Mouse (Mus musculus): ENCODE measurements around the gene Exoc4. TPM values are rescaled to one million over a fixed set of nuclear protein-coding genes. Genes with fewer than 3 reads are reported as not detected.

Exoc4 gene
- total RNA-seq, 2 experiments from 2014 or later = 42.0 to 47.8 TPM

GRCm38 (mm10) chr6:33308646-33309045, 59.8 kb downstream of the Exoc4 start:
- DNase-seq = no peak

DNA sequence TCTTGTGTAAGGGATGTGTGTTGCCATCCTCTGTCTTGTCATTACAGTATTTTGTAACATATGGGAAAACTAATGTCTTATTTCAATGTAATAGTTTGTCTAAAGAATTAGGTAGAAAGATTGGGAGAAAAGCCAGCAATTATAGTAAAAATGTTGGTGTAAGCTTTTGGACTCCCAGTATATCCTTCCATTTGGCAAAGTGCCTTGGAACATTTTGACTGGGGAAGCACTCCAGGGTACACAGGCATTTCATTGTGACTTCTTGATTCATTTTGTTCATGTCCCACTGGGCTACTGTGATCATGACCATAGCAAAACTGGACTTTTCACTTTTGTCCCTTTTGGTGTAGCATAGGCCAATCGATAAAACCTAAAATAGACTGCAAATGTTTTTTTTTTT, 61.6 kb downstream of the Exoc4 start:
- no peak for DNase-seq

DNA sequence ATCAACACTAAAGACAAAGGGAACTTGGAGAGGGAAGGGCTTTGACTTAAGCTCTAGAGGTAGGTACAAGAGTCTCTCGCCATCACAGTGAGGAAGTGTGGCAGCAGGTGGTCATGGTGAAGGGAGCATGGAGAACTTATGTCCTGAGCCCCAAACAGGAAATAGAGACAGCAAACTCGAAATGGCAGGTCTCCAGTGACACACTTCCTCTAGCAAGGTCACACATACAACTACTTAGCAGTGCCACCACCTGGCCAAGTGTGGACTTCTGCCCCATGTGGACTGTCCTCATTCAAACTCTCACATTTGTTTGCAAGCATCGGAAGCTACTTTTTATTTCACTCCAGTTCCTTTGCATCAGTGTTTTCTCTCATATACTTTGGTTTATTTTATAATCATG, 74.0 kb downstream of the Exoc4 start:
- DNase-seq = no peak

- DNase-seq = no peak
Measured at GRCm38 (mm10) chr6:33323386-33323785, 74.5 kb downstream of the Exoc4 start.

GRCm38 (mm10) chr6:33328326-33328725, 79.4 kb downstream of the Exoc4 start:
- no peak for DNase-seq

DNA sequence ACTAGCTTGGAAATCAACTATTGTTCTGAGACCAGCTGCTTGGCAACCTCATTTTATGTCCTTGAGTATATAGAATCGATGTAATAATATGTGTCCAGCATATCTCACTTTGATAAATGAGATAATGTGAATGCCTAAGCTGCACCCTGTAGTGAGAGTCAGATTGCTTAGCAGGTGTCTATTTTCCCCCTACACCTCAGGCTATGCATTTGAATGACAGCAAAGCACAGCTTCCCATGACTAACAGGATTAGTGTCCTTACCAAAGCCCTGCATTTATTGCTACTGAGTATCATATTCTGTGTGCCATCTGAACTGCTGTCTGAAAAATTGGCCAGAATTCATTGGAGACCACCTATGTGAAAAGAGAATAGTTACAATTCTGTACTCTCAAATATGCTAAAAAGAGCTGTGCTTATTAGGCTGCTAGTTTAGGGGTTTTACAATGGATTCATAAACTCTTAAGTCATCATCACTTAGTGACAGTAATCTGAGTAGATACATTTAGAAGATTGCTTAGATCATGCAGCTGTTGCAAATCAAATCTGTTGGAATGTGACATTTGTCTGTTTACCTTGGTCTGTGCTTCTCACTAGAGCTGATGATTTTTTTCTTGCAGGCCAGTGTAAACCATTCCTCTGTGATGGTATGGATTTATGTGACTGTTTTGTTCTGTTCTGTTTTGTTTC, 98.3 kb downstream of the Exoc4 start:
- DNase-seq = no peak

DNA sequence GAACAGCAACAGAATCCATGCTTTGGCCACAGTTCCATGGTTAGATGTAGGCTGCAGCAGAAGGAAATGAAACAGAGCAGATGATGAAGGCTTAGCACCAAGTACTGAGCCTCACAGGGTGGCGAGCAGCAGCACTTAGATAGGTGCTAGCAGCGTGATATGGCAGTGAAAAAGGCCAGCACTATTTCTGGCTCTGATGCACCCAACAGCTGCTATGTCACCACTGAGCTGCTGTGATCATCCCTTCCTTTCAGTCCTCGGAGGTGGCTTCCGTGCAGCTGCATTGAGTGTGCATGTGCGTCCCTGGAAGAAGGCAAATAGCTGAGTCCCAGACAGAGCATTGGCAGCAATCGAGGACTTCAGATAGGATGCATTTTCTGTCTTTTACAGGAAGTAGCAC, 112.7 kb downstream of the Exoc4 start:
- DNase-seq = no peak

DNA sequence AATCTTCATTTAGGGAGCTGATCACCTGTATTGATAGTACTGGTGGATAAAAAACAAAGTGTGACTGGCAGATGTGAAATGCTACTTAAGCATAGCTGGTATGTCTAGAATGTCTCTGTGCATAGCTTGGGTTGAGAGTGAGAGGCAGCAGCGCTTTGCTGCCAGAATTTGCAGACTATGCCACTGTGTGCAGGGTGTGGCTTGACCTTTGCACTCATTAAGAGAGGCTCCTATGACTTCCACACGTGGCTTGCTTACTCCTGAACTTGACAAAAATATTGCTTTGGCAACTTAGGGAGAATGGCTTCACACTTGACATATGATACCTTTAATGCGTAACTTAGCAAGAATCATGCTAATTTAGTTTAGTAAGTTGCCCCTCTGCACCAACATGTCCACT, 131.6 kb downstream of the Exoc4 start:
- no peak for DNase-seq

GRCm38 (mm10) chr6:33382176-33382575, 133.3 kb downstream of the Exoc4 start:
- DNase-seq = no peak

DNA sequence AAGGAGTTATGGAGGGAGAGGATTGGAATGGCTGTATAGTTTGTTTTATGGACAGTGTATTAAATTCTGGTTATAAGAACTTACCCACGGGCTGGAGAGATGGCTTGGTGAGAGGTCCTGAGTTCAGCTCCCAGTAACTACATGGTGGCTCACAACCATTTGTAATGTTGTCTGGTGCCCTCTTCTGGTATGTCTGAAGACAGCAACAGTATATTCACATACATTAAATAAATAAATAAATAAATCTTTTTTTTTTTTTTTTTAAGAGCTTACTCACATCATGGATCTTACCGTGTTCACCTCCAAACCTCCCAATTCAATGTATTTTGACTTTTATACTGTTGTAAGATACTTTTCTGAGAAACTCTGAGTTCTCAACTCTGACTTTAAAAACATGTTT, 143.1 kb downstream of the Exoc4 start:
- DNase-seq = no peak

DNA sequence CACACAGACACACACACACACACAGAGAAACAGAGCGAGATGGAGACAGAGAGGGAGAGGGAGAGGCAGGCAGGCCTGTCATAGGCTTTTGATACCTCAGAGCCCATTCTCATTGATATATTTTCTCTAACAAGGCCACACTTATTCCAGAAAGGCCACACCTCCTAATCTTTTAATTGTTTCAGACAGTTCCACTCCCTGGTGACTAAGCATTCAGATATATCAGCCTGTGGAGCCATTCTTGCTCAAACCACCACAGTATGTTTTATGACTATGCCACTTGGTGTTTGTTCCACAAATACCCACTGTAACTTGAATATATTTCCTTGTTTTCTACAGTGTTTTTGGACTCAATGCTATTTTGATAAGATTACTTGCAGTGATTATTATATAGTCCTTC, 150.6 kb downstream of the Exoc4 start:
- DNase-seq = no peak

- DNase-seq = no peak
Measured at GRCm38 (mm10) chr6:33401161-33401560, 152.3 kb downstream of the Exoc4 start.

DNA sequence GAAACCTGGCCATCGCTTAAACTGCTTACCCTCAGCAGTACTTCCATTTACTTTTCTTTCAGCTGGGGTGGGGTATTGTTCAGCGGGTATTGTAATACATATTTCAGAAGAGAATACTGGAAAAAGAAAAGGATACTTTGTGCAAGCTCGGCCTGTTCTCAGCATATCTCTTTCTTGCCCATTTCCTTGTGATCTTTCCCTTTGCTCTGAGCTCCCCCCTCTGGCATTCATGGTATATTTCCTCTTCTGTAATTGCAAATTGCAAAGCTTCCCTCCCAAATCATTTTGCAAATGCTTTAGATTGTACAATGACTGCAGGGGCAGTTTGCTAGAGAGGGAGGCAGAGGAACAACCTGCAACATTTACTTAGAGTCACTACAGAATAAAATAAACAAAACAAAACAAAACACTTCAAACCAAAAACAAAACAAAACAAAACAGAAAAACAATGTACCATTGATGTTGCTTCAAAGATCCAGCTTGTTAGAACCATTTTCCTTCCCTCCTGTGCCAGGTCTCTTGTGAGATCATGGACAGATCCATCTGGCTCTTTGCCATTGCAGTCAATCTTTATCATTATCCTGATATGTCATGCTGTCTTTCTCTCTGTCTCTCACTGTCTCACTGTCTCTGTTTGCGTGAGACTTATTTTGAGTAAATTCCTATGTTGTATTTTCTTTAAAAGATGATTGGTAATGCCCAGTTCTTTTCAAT, 156.8 kb downstream of the Exoc4 start:
- no peak for DNase-seq

GRCm38 (mm10) chr6:33409586-33409985, 160.7 kb downstream of the Exoc4 start:
- DNase-seq = no peak

GRCm38 (mm10) chr6:33425007-33425406, 176.1 kb downstream of the Exoc4 start:
- no peak for DNase-seq

- DNase-seq = no peak
Measured at GRCm38 (mm10) chr6:33431207-33431787, 182.4 kb downstream of the Exoc4 start.

- DNase-seq = no peak
Measured at GRCm38 (mm10) chr6:33440508-33440907, 191.6 kb downstream of the Exoc4 start.

GRCm38 (mm10) chr6:33453810-33454209, 204.9 kb downstream of the Exoc4 start:
- no peak for DNase-seq

DNA sequence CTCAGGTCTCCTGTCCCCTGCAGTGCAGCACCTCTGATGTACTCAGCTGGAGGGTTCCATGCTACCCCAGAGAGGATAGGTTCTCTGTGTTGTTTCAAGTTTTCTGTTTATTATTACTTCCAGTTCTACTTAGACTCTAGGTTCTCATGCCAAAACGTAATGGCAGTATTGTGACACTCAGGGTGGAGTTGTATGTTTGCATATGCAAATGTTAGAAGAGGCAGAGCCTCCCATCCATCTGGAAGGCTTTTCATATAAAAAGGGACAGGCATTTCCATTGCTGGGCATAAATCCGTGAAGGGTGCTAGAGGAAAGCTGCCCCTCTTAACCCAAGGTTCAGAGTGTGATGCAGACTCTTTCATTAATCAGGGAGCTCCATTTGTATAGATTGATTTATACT, 205.5 kb downstream of the Exoc4 start:
- no peak for DNase-seq

GRCm38 (mm10) chr6:33455238-33455637, 206.4 kb downstream of the Exoc4 start:
- DNase-seq = no peak

- no peak for DNase-seq
Measured at GRCm38 (mm10) chr6:33464862-33465261, 216.0 kb downstream of the Exoc4 start.

DNA sequence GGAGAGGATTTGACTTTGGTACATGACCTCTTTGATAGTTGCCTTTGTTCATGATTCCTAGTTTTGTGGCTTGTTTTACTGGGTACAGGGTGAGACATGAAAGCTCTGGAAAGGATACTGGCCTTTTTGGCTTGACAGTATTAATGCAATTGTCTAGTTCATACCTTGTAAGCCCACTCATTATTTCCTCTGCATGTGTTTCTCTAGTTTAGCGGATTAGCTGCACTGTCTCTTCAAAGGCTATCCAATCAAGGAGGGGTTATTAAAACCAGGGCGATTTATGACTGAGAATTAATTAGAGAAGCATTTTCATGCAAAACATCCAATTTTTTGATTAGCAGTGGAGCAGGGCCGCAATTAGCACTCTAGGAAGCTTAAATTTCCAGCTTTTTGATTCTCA, 216.5 kb downstream of the Exoc4 start:
- no peak for DNase-seq

DNA sequence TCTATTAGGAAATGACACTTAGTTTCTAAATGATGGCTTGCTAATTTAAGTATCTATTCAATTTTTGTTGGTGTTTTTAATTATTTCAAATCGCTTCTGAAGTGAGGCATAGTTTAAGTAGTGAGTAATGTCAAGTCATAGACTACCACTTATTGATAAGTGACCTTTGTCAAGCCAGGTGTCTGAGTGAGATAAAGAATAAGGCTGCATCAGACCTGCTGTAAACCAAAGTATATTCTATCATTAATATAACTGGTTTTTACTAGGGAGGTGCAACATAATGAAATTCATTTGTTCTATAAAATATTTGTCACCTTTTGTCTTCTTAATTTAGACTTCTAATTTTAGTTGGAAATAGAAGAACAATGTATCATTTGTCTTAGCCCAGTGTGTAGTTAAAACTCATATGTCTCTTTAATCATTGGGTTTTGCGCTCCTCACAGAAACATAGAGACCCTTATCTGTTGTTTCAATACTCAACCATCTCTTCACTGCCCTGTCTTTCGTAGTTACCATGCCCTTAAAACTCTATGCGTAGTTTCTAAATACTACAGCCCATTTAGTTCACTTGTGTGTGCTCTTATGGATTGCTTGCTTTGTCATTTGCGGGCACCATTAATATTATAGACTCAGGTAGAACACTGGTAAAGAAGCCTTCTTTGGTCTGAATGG, 217.4 kb downstream of the Exoc4 start:
- no peak for DNase-seq

All from adrenal gland, postnatal 36 days (tissue).